Mouse (Mus musculus): ENCODE results near the gene Gm9958. TPM values are rescaled to one million over a fixed set of nuclear protein-coding genes. Genes with fewer than 3 reads are reported as not detected.

Gm9958 gene
- polyA plus RNA-seq, 1 experiment from 2014 or later: 6.2 TPM

DNA sequence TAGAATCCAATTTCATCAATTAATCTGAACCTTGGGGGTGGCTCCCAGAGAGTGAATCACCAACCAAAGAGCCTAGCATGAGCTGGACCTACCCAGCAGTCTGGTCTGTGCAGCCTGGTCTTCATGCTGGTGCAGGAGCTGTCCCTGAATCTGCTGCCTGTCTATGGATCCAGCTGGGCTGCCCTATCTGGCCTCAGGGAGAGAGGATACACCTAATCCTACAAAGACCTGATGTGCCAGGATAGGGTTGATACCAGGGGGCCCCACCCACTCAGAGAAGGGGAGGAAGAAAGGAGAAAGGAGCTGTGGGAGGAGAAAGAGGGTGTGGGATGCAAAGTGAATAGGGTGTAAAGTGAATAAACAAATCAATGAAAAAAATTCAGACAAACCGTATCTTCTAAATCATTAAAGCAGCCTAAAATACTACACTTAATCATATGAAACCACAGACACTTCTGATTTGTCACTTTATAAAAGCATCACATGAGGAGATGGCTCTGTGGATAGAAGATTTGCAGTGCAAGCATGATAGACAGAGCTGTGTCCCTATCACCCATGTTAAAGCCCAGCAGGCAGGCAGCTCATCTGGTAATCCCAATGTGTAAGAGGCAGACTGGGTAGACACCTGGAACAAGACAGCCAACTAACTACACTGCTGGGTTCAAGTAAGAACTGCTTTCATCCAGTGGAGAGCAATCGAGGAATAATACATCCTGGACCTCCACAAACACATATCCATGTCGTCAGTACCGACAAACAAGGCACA, 13.3 kb upstream of the Gm9958 start:
- 93% methylated on average over 4 of the region's 4 CpGs for WGBS
- no peak overlapping the region for H3K4me2 ChIP-seq (ENCODE audit: low read length)
- H3K9me3 ChIP-seq (replicated peaks; ENCODE audit: control insufficient read depth, low read length): no peaks in the 10 kb centered on the region
- H3K4me3 ChIP-seq (ENCODE audit: low read depth, low read length): no peak overlapping the region
- H3K27ac ChIP-seq (ENCODE audit: low read depth, low read length): no peak overlapping the region
- no peaks in the 10 kb centered on the region for H3K4me1 ChIP-seq (ENCODE audit: control insufficient read depth, insufficient read depth, low read length)
- ATAC-seq (no peak), DNase-seq (ENCODE audit: low spot score) (no peak)
- no peaks in the 10 kb centered on the region for H3K27me3 ChIP-seq (replicated peaks; ENCODE audit: control insufficient read depth, insufficient read depth, low read length)
- no peak overlapping the region for H3K9ac ChIP-seq (ENCODE audit: low read length)
- H3K36me3 ChIP-seq (ENCODE audit: control insufficient read depth, insufficient read depth, low read length): no peaks in the 10 kb centered on the region

DNA sequence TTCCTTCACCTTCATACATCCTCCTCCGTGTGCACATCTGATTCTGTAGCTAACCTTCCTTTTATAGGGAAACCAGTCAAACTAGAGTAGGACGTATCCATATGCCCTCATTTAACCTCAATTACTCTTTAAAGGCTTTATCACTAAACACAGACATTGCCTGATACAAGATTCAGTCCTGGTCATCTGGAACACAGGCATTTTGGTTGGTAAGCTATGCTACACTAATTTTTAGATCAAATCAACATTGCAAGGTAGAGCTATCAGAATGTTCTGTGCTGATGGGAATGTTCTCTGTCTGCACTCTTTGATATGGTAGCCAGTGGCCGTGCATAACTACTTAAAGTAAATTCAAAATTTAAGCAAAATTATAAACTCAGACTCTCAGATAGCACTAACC, 11.2 kb upstream of the Gm9958 start:
- peaks cover 7% of the 10 kb centered on the region; the same call in 1 of the 2 replicates for H3K36me3 ChIP-seq (ENCODE audit: control insufficient read depth, insufficient read depth, low read length)
- H3K9ac ChIP-seq (ENCODE audit: low read length): no peak overlapping the region
- H3K27me3 ChIP-seq (replicated peaks; ENCODE audit: control insufficient read depth, insufficient read depth, low read length): no peaks in the 10 kb centered on the region
- H3K27ac ChIP-seq (ENCODE audit: low read depth, low read length): no peak overlapping the region
- H3K4me1 ChIP-seq (ENCODE audit: control insufficient read depth, insufficient read depth, low read length): no peaks in the 10 kb centered on the region
- WGBS: 93% methylated on average over 3 of the region's 3 CpGs
- H3K9me3 ChIP-seq (replicated peaks; ENCODE audit: control insufficient read depth, low read length): no peaks in the 10 kb centered on the region
- H3K4me3 ChIP-seq (ENCODE audit: low read depth, low read length): no peak overlapping the region
- no peak overlapping the region for H3K4me2 ChIP-seq (ENCODE audit: low read length)
- no peak for DNase-seq (ENCODE audit: low spot score)
- ATAC-seq: no peak

DNA sequence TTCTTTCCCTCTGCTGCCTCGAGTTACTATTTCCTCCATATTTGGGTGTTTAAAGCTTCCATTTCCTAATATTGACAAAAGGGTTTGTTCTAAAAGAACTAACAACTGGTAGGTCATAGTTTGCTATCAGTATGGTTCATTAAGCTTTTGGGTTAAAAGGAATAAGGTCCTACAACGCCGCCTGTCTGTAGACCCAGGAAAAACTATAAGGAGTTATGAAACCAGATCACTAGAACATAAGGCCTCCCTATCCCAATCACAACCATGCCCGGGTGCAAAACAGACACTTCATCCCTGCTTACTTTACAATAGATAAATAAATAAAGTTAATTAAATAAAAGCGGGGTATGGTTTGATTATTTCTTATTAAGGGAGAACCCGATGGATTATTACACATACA, 2.5 kb upstream of the Gm9958 start:
- no peak overlapping the region for H3K27ac ChIP-seq (ENCODE audit: low read depth, low read length)
- H3K4me1 ChIP-seq (ENCODE audit: control insufficient read depth, insufficient read depth, low read length): peaks cover 13% of the 10 kb centered on the region; the same call in 1 of the 2 replicates
- peaks cover 7% of the 10 kb centered on the region; the same call in 1 of the 2 replicates for H3K36me3 ChIP-seq (ENCODE audit: control insufficient read depth, insufficient read depth, low read length)
- no peaks in the 10 kb centered on the region for H3K9me3 ChIP-seq (replicated peaks; ENCODE audit: control insufficient read depth, low read length)
- H3K4me3 ChIP-seq (ENCODE audit: low read depth, low read length): peak overlapping the region; percentile 93
- WGBS: 5% methylated on average over 6 of the region's 6 CpGs
- DNase-seq (ENCODE audit: low spot score) (peak; percentile 79), ATAC-seq (no peak)
- H3K27me3 ChIP-seq (replicated peaks; ENCODE audit: control insufficient read depth, insufficient read depth, low read length): no peaks in the 10 kb centered on the region
- H3K4me2 ChIP-seq (ENCODE audit: low read length): peak overlapping the region; percentile 60
- peak overlapping the region; percentile 95 for H3K9ac ChIP-seq (ENCODE audit: low read length)

DNA sequence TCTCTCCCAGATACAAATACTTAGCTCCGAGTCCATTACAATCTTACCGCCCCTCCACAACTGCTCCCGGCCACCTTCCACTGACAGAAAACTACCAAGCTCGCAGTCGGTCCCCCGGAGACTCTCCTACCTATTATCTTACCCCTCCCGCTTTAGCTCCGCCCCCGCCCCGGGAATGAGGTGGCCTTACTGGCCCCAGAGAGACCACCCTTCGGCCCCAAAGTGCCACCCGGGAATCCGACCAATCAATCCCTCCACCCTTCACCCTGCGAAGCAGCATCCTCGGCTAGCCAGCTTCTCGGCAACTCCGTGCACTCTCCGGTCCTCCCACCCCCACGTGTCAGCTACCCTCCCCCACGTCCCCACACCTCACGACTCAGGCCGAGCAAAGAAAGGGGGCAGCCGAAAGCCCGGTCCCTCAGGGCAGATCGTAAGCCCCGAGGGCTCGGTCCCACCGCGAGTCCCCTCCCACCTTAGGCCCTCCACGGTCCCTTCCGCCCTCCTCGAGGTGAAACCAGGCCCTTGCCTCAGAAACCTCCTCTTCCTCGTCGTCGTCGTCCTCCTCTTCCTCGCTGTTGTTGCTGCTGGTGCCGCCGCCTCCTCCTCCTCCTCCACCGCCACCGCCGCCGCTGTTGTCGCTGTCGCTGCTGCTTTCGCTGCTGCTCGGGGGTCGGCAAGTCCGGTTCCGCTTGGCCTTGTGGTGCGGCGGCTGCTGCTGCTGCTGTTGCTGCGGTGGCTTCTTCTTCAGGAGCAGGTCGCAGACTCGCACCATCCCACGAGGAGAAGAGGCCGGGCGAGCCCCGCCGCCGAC, 1.7 kb upstream of the Gm9958 start:
- Histone ChIP-seq H3K27me3 (replicated peaks; ENCODE audit: control insufficient read depth, insufficient read depth, low read length) (no peaks in the 10 kb centered on the region), H3K4me1 (ENCODE audit: control insufficient read depth, insufficient read depth, low read length) (peaks cover 13% of the 10 kb centered on the region; the same call in 1 of the 2 replicates), H3K36me3 (ENCODE audit: control insufficient read depth, insufficient read depth, low read length) (no peaks in the 10 kb centered on the region), H3K27ac (ENCODE audit: low read depth, low read length) (peak overlapping the region; percentile 99), H3K9ac (ENCODE audit: low read length) (peak overlapping the region; percentile 95), H3K4me2 (ENCODE audit: low read length) (peak overlapping the region; percentile 60), H3K9me3 (replicated peaks; ENCODE audit: control insufficient read depth, low read length) (no peaks in the 10 kb centered on the region), H3K4me3 (ENCODE audit: low read depth, low read length) (peak overlapping the region; percentile 93)
- peak; percentile 45 for ATAC-seq
- under 1% methylated on average over 54 of the region's 61 CpGs for WGBS
- DNase-seq (ENCODE audit: low spot score): peak; percentile 41

DNA sequence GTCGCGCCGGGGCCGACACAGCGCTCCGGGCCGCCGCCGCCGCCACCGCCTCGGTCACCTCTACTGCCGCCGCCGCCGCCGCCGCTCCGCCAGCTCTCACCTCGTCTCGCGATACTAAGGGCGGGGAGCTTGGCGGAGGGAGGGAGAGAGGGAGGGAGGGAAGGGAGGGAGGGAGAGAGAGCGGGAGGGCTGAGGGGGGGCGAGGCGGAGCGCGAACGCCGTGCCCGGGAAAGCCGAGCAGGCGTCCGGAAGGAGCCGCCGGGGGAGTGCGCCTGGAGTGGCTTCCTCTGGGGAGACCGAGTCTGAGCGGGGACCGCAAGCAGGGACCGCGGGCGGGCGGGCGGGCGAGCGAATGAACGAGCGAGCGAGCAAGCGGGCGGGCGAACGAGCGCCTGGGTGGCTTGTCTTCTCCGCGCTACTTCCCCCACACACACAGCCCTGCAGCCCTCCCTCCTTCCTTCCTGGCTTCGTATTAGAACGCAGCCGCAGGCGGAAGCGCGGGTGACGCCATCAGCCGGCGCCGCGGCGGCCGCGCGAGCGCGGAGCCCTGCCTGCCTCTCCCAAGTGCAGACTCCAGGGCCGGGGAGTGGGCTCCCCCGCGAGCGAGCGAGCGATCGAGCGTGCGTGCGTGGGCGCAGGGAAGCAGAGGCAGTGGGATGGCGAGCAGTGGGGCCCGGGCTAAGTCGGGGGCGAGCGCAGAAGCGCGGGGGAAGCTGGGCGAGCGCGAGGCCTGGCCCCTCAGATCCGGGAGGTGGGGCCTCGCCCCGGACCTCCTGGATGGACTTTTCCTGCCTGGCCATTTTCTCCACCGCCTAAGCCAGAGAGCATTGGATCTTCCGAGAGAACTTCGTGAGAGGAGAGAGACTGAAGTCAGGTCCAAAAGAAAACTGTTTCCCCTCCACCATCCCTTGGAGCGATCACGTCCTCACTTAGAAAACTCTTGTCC, 610 bp upstream of the Gm9958 start, which contains the start of gene Ankrd17:
Gene Ankrd17 (minus strand): TSS at position 457 of the 946 bp plus-strand sequence.
- peak; percentile 95 for DNase-seq (ENCODE audit: low spot score)
- Histone ChIP-seq H3K27ac (ENCODE audit: low read depth, low read length) (peak within 1 kb of the TSS; percentile 99), H3K4me3 (ENCODE audit: low read depth, low read length) (peak within 1 kb of the TSS; percentile 93), H3K4me1 (ENCODE audit: control insufficient read depth, insufficient read depth, low read length) (peaks cover 13% of the 10 kb centered on the region; the same call in 1 of the 2 replicates), H3K9me3 (replicated peaks; ENCODE audit: control insufficient read depth, low read length) (no peaks in the 10 kb centered on the region), H3K9ac (ENCODE audit: low read length) (peak within 1 kb of the TSS; percentile 95), H3K4me2 (ENCODE audit: low read length) (peak within 1 kb of the TSS; percentile 63), H3K36me3 (ENCODE audit: control insufficient read depth, insufficient read depth, low read length) (no peaks in the 10 kb centered on the region), H3K27me3 (replicated peaks; ENCODE audit: control insufficient read depth, insufficient read depth, low read length) (no peaks in the 10 kb centered on the region)
- peak; percentile 94 for ATAC-seq
- under 1% methylated on average over 66 of the region's 104 CpGs for WGBS

DNA sequence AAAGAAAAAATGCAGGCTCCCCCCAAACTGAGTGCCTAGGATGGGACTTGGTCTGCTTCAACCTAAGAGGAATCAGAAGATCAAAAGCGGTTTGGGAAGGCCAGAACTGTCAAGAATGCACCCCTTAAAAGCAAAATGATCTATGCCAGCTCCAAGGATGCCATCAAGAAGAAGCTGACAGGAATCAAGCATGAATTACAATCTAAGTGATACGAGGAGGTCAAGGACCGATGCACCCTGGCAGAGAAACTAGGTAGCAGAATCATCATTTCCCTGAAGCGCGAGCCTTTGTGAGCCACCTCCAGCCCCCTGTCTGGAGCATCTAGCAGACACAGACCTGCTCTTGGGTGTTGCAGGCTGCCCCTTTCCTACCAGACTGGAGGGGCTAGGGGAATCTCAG, 3.4 kb downstream of the Gm9958 start:
- Histone ChIP-seq H3K36me3 (ENCODE audit: control insufficient read depth, insufficient read depth, low read length) (no peaks in the 10 kb centered on the region), H3K27ac (ENCODE audit: low read depth, low read length) (no peak overlapping the region), H3K9me3 (replicated peaks; ENCODE audit: control insufficient read depth, low read length) (no peaks in the 10 kb centered on the region), H3K9ac (ENCODE audit: low read length) (no peak overlapping the region), H3K27me3 (replicated peaks; ENCODE audit: control insufficient read depth, insufficient read depth, low read length) (no peaks in the 10 kb centered on the region), H3K4me2 (ENCODE audit: low read length) (no peak overlapping the region), H3K4me3 (ENCODE audit: low read depth, low read length) (no peak overlapping the region), H3K4me1 (ENCODE audit: control insufficient read depth, insufficient read depth, low read length) (0 out of 2 replicates have a peak, but pooled peaks cover 3% of the 10 kb centered on the region)
- ATAC-seq: no peak
- 86% methylated on average over 5 of the region's 5 CpGs for WGBS
- no peak for DNase-seq (ENCODE audit: low spot score)

DNA sequence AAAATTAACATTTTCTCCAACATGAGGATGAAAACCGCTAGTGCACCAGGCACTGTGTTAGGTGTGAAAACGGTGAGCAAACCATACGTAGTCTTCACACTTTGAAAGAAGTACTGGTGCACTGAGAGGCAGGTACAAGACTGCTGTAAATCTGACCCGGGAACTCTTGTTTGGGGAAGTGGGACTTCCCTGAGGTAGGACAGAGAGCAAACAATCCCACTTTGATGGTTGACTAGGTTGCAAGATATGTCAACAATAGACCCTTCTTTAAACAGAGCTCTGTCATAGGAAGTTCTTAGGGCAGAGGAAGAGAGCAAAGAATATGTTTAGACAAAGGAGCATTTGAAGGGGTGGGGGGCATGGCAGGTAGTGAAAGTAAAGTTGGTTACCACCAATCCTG, 6.7 kb downstream of the Gm9958 start:
- Histone ChIP-seq H3K9ac (ENCODE audit: low read length) (no peak overlapping the region), H3K27me3 (replicated peaks; ENCODE audit: control insufficient read depth, insufficient read depth, low read length) (no peaks in the 10 kb centered on the region), H3K4me3 (ENCODE audit: low read depth, low read length) (no peak overlapping the region), H3K9me3 (replicated peaks; ENCODE audit: control insufficient read depth, low read length) (no peaks in the 10 kb centered on the region), H3K36me3 (ENCODE audit: control insufficient read depth, insufficient read depth, low read length) (no peaks in the 10 kb centered on the region), H3K4me1 (ENCODE audit: control insufficient read depth, insufficient read depth, low read length) (no peaks in the 10 kb centered on the region), H3K4me2 (ENCODE audit: low read length) (no peak overlapping the region), H3K27ac (ENCODE audit: low read depth, low read length) (no peak overlapping the region)
- WGBS: 94% methylated on average over 4 of the region's 4 CpGs
- ATAC-seq (no peak), DNase-seq (ENCODE audit: low spot score) (no peak)

DNA sequence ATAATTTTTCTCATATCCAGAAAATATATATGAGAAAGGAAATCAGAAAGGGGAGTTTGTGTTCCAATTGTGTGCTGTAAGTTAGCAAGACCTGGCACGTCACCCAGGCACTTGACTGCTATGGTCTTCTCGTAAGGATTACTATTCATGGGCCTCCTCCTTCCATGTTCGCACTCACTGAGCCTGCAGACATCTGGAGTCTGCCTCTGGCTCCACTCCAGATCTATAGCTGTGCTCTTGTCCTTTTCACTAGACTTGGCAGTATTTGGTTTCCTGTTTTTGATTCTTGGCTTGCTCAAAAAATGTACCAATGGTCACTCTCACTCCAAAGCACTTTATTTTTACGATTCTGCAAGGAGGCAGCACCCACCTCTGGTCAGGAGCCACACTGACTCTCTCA, 14.5 kb downstream of the Gm9958 start:
- DNase-seq (ENCODE audit: low spot score) (no peak), ATAC-seq (no peak)
- Histone ChIP-seq H3K9ac (ENCODE audit: low read length) (no peak overlapping the region), H3K4me3 (ENCODE audit: low read depth, low read length) (no peak overlapping the region), H3K9me3 (replicated peaks; ENCODE audit: control insufficient read depth, low read length) (no peaks in the 10 kb centered on the region), H3K4me1 (ENCODE audit: control insufficient read depth, insufficient read depth, low read length) (no peaks in the 10 kb centered on the region), H3K4me2 (ENCODE audit: low read length) (no peak overlapping the region), H3K27me3 (replicated peaks; ENCODE audit: control insufficient read depth, insufficient read depth, low read length) (no peaks in the 10 kb centered on the region), H3K27ac (ENCODE audit: low read depth, low read length) (no peak overlapping the region), H3K36me3 (ENCODE audit: control insufficient read depth, insufficient read depth, low read length) (no peaks in the 10 kb centered on the region)
- WGBS: 65% methylated on average over 4 of the region's 4 CpGs
